Mouse (Mus musculus): ENCODE results near the gene Vmn2r80. TPM values are rescaled to one million over a fixed set of nuclear protein-coding genes. Genes with fewer than 3 reads are reported as not detected.
A peak's percentile ranks its signal among the peaks of the same experiment; 100 is the strongest.
"Not testable (repeated sequence)": the region's sequence is repeated elsewhere in the genome, so short reads cannot be mapped to it uniquely, and the experiment has no call there.

Vmn2r80 gene
- total and polyA plus RNA-seq, 2 experiments from 2014 or later: not detected

GRCm38 (mm10) chr10:79116125-79116849 lies 32.3 kb upstream of the Vmn2r80 start:
- Histone ChIP-seq H3K27me3 (ENCODE audit: insufficient read depth, low read length) (no peaks in the 10 kb centered on the region), H3K9me3 (ENCODE audit: low read length) (no peaks in the 10 kb centered on the region), H3K4me1 (ENCODE audit: insufficient read depth, low read length) (no peaks in the 10 kb centered on the region), H3K36me3 (ENCODE audit: insufficient read depth, low read length) (no peaks in the 10 kb centered on the region), H3K27ac (no peak overlapping the region), H3K4me3 (ENCODE audit: low read length) (no peak overlapping the region), H3K4me2 (ENCODE audit: low read depth, low read length) (no peak overlapping the region), H3K9ac (replicated peaks; ENCODE audit: low read length) (no peak overlapping the region)
- peak; percentile 86 for TF ChIP-seq CTCF (IDR thresholded peaks at IDR 0.05; ENCODE audit: low read depth)
- DNase-seq (ENCODE audit: low spot score) (peak; percentile 90), ATAC-seq (peak; percentile 79)
- WGBS: 43% methylated on average over 4 of the region's 4 CpGs

GRCm38 (mm10) chr10:79151602-79152001 lies 3.0 kb downstream of the Vmn2r80 start:
- no peak for DNase-seq (ENCODE audit: low spot score)
- H3K4me1 ChIP-seq (ENCODE audit: insufficient read depth, low read length): no peaks in the 10 kb centered on the region
- no peak overlapping the region for H3K9ac ChIP-seq (replicated peaks; ENCODE audit: low read length)
- TF ChIP-seq CTCF (IDR thresholded peaks at IDR 0.05; ENCODE audit: low read depth): no peak
- H3K27ac ChIP-seq: no peak overlapping the region
- H3K27me3 ChIP-seq (ENCODE audit: insufficient read depth, low read length): no peaks in the 10 kb centered on the region
- H3K36me3 ChIP-seq (ENCODE audit: insufficient read depth, low read length): no peaks in the 10 kb centered on the region
- H3K4me2 ChIP-seq (ENCODE audit: low read depth, low read length): no peak overlapping the region
- no peak for ATAC-seq
- no peak overlapping the region for H3K4me3 ChIP-seq (ENCODE audit: low read length)
- no peaks in the 10 kb centered on the region for H3K9me3 ChIP-seq (ENCODE audit: low read length)

- 93% methylated on average over 1 of the region's 1 CpGs for WGBS
- ATAC-seq; H3K4me3 ChIP-seq (ENCODE audit: low read length): not testable (repeated sequence)
These were observed 51.4 kb downstream of the Vmn2r80 start for GRCm38 (mm10) chr10:79199973-79200372.

GRCm38 (mm10) chr10:79220432-79220831 lies 71.9 kb downstream of the Vmn2r80 start:
- H3K4me1 ChIP-seq (ENCODE audit: insufficient read depth, low read length): no peaks in the 10 kb centered on the region
- no peak overlapping the region for H3K27ac ChIP-seq

More at GRCm38 (mm10) chr10:79199973-79200372, 51.4 kb downstream of the Vmn2r80 start:
- not testable (repeated sequence) for H3K36me3 ChIP-seq (ENCODE audit: insufficient read depth, low read length); DNase-seq (ENCODE audit: low spot score); H3K27me3 ChIP-seq (ENCODE audit: insufficient read depth, low read length); H3K4me1 ChIP-seq (ENCODE audit: insufficient read depth, low read length); H3K4me2 ChIP-seq (ENCODE audit: low read depth, low read length); H3K27ac ChIP-seq; H3K9me3 ChIP-seq (ENCODE audit: low read length); H3K9ac ChIP-seq (replicated peaks; ENCODE audit: low read length)

GRCm38 (mm10) chr10:79221606-79222005 lies 73.0 kb downstream of the Vmn2r80 start:
- no peaks in the 10 kb centered on the region for H3K36me3 ChIP-seq (ENCODE audit: insufficient read depth, low read length)
- H3K27ac ChIP-seq: no peak overlapping the region
- no peak overlapping the region for H3K9ac ChIP-seq (replicated peaks; ENCODE audit: low read length)
- DNase-seq (ENCODE audit: low spot score) (no peak), ATAC-seq (no peak)
- H3K4me3 ChIP-seq (ENCODE audit: low read length): no peak overlapping the region
- no peaks in the 10 kb centered on the region for H3K9me3 ChIP-seq (ENCODE audit: low read length)
- H3K27me3 ChIP-seq (ENCODE audit: insufficient read depth, low read length): no peaks in the 10 kb centered on the region
- no peak overlapping the region for H3K4me2 ChIP-seq (ENCODE audit: low read depth, low read length)
- H3K4me1 ChIP-seq (ENCODE audit: insufficient read depth, low read length): no peaks in the 10 kb centered on the region
- no peak for TF ChIP-seq CTCF (IDR thresholded peaks at IDR 0.05; ENCODE audit: low read depth)

More at GRCm38 (mm10) chr10:79220432-79220831, 71.9 kb downstream of the Vmn2r80 start:
- H3K27me3 ChIP-seq (ENCODE audit: insufficient read depth, low read length): no peaks in the 10 kb centered on the region
- no peaks in the 10 kb centered on the region for H3K36me3 ChIP-seq (ENCODE audit: insufficient read depth, low read length)
- no peak overlapping the region for H3K4me2 ChIP-seq (ENCODE audit: low read depth, low read length)
- H3K4me3 ChIP-seq (ENCODE audit: low read length): no peak overlapping the region
- H3K9ac ChIP-seq (replicated peaks; ENCODE audit: low read length): no peak overlapping the region
- H3K9me3 ChIP-seq (ENCODE audit: low read length): no peaks in the 10 kb centered on the region
- DNase-seq (ENCODE audit: low spot score): no peak
- ATAC-seq: no peak
- TF ChIP-seq CTCF (IDR thresholded peaks at IDR 0.05; ENCODE audit: low read depth): no peak

- no peak for ATAC-seq
- H3K4me1 ChIP-seq (ENCODE audit: insufficient read depth, low read length): no peaks in the 10 kb centered on the region
- 79% methylated on average over 7 of the region's 7 CpGs for WGBS
These were observed 73.6 kb downstream of the Vmn2r80 start for GRCm38 (mm10) chr10:79222214-79222613.

More at GRCm38 (mm10) chr10:79222214-79222613, 73.6 kb downstream of the Vmn2r80 start:
- no peaks in the 10 kb centered on the region for H3K9me3 ChIP-seq (ENCODE audit: low read length)
- H3K27me3 ChIP-seq (ENCODE audit: insufficient read depth, low read length): no peaks in the 10 kb centered on the region
- H3K9ac ChIP-seq (replicated peaks; ENCODE audit: low read length): no peak overlapping the region
- H3K27ac ChIP-seq: no peak overlapping the region
- H3K4me3 ChIP-seq (ENCODE audit: low read length): no peak overlapping the region
- no peak overlapping the region for H3K4me2 ChIP-seq (ENCODE audit: low read depth, low read length)
- TF ChIP-seq CTCF (IDR thresholded peaks at IDR 0.05; ENCODE audit: low read depth): no peak
- no peak for DNase-seq (ENCODE audit: low spot score)
- H3K36me3 ChIP-seq (ENCODE audit: insufficient read depth, low read length): no peaks in the 10 kb centered on the region

Other genes starting within 250 kb of the Vmn2r80 start
- gene Olfr1354, start 235.6 kb upstream of the Vmn2r80 start, total RNA-seq (2014; rRNA removed): not detected in 2 replicates
- not detected in 2 replicates for gene Olfr1354, start 235.6 kb upstream of the Vmn2r80 start, polyA plus RNA-seq (2015; fragmentation: Nextera tagmentation; extraction: Ambion mirVana)
- not detected in 2 replicates for gene Olfr8, start 198.1 kb upstream of the Vmn2r80 start, total RNA-seq (2014; rRNA removed)
- gene Olfr8, start 198.1 kb upstream of the Vmn2r80 start, polyA plus RNA-seq (2015; fragmentation: Nextera tagmentation; extraction: Ambion mirVana): not detected in 2 replicates
- not detected in 2 replicates for gene Olfr1353, start 185.5 kb upstream of the Vmn2r80 start, total RNA-seq (2014; rRNA removed)
- not detected in 2 replicates for gene Olfr1353, start 185.5 kb upstream of the Vmn2r80 start, polyA plus RNA-seq (2015; fragmentation: Nextera tagmentation; extraction: Ambion mirVana)
- gene Olfr1352, start 167.7 kb upstream of the Vmn2r80 start, total RNA-seq (2014; rRNA removed): not detected in 2 replicates
- gene Olfr1352, start 167.7 kb upstream of the Vmn2r80 start, polyA plus RNA-seq (2015; fragmentation: Nextera tagmentation; extraction: Ambion mirVana): not detected in 2 replicates
- not detected in 2 replicates for gene Olfr1351, start 136.3 kb upstream of the Vmn2r80 start, total RNA-seq (2014; rRNA removed)
- gene Olfr1351, start 136.3 kb upstream of the Vmn2r80 start, polyA plus RNA-seq (2015; fragmentation: Nextera tagmentation; extraction: Ambion mirVana): 0.05 TPM in 1 of 2 replicates, not detected in the other
- not detected in 2 replicates for gene Olfr57, start 120.0 kb upstream of the Vmn2r80 start, total RNA-seq (2014; rRNA removed)
- 0.45 and 1.0 TPM in 2 replicates for gene Olfr57, start 120.0 kb upstream of the Vmn2r80 start, polyA plus RNA-seq (2015; fragmentation: Nextera tagmentation; extraction: Ambion mirVana)
- 16.6 and 18.2 TPM in 2 replicates for gene 2610008E11Rik, start 51.2 kb upstream of the Vmn2r80 start, total RNA-seq (2014; rRNA removed)
- gene 2610008E11Rik, start 51.2 kb upstream of the Vmn2r80 start, polyA plus RNA-seq (2015; fragmentation: Nextera tagmentation; extraction: Ambion mirVana): 19.4 and 20.0 TPM in 2 replicates
- gene Vmn2r81, start 98.9 kb downstream of the Vmn2r80 start, total RNA-seq (2014; rRNA removed): not detected in 2 replicates
- gene Vmn2r81, start 98.9 kb downstream of the Vmn2r80 start, polyA plus RNA-seq (2015; fragmentation: Nextera tagmentation; extraction: Ambion mirVana): not detected in 2 replicates
- not detected in 2 replicates for gene Vmn2r82, start 207.8 kb downstream of the Vmn2r80 start, total RNA-seq (2014; rRNA removed)
- gene Vmn2r82, start 207.8 kb downstream of the Vmn2r80 start, polyA plus RNA-seq (2015; fragmentation: Nextera tagmentation; extraction: Ambion mirVana): not detected in 2 replicates

All from hindbrain, postnatal 0 days (tissue).